Mouse (Mus musculus): ENCODE results near the gene Sh3bp1.

The Sh3bp1 gene

DNA sequence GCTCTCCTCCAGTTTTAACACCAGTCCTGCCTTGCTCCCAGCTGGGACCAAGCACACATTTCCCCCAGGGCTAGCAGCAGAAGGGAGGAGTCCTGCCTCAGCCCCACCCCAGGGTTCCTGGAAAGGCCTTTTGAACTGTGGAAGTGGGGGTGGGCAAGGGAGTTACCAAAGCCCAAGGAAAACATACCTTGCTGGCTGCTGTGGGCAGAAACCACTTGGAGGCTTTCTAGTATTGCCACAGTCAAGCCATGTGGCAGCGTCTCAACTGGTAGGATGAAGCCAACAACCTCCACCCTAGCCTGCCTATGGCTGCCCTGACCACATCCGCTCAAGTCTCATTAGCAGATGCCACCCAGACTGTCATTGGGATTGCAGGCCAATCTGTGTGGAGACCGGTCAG is 3.4 kb upstream of the Sh3bp1 start:
- peaks cover 1% of the 10 kb centered on the region; the same call in 1 of the 2 replicates for H3K36me3 ChIP-seq (ENCODE audit: control insufficient read depth, insufficient read depth, low read length, poor library complexity, severe bottlenecking)
- no peak for DNase-seq (ENCODE audit: low read depth, low spot score)
- H3K27me3 ChIP-seq (ENCODE audit: control insufficient read depth, insufficient read depth, low read length, poor library complexity, severe bottlenecking) = no peaks in the 10 kb centered on the region

DNA sequence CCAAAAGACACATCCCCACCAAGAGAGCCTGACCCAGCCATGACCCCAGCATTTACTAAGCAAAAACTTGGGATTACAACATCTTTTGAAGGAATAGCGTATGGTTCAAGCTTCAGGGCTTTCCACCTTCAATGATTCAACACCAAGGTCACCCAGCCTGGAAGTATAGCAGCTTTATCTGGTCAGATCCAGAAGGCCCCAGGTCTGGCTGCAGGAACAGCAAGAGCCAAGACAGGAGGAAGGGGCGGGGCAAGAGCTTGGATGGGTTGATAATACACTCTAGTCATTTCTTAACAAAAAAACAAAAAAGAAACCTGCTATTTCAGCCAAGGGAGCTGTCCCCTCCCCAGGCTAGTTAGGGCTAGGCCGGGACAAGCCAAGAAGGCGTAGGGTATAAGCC is 2.1 kb upstream of the Sh3bp1 start:
- DNase-seq (ENCODE audit: low read depth, low spot score) = no peak
- H3K27me3 ChIP-seq (ENCODE audit: control insufficient read depth, insufficient read depth, low read length, poor library complexity, severe bottlenecking) = no peaks in the 10 kb centered on the region
- no peaks in the 10 kb centered on the region for H3K36me3 ChIP-seq (ENCODE audit: control insufficient read depth, insufficient read depth, low read length, poor library complexity, severe bottlenecking)

DNA sequence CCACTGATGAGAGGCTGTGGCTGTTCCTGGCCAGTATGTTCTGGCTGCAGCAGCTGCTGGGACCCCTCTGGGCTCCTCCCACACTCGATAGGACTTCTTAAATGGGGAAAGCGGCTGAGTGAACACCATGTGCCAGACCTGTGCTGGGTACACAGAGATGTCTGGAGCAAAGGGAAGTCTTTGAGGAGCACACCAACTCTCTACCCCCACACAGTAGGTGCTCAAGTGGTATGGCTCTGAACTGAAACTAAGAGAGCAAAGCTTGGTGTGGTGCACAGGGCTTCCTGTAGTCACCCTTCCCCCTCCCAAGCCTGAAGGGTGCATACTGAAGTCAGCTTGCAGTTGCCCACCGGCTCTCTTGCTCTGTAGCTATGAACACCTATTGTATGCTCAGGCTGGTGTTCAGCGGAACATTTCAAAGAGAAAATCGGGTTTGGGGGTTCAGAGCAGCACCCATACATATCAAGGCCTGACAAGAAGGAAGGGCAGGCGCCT is 1.0 kb upstream of the Sh3bp1 start:
- Histone ChIP-seq H3K27me3 (ENCODE audit: control insufficient read depth, insufficient read depth, low read length, poor library complexity, severe bottlenecking) (no peaks in the 10 kb centered on the region), H3K36me3 (ENCODE audit: control insufficient read depth, insufficient read depth, low read length, poor library complexity, severe bottlenecking) (0 out of 2 replicates have a peak, but pooled peaks cover 2% of the 10 kb centered on the region)
- DNase-seq (ENCODE audit: low read depth, low spot score) = peak; percentile 50

- peaks cover 2% of the 10 kb centered on the region; the same call in 1 of the 2 replicates for H3K36me3 ChIP-seq (ENCODE audit: control insufficient read depth, insufficient read depth, low read length, poor library complexity, severe bottlenecking)
- DNase-seq (ENCODE audit: low read depth, low spot score) = no peak
These were observed 194 bp upstream of the Sh3bp1 start, which contains the start of gene Gm49510 for GRCm38 (mm10) chr15:78899409-78899739. Gene Gm49510, plus strand, starts transcription at chr15:78899667.

DNA sequence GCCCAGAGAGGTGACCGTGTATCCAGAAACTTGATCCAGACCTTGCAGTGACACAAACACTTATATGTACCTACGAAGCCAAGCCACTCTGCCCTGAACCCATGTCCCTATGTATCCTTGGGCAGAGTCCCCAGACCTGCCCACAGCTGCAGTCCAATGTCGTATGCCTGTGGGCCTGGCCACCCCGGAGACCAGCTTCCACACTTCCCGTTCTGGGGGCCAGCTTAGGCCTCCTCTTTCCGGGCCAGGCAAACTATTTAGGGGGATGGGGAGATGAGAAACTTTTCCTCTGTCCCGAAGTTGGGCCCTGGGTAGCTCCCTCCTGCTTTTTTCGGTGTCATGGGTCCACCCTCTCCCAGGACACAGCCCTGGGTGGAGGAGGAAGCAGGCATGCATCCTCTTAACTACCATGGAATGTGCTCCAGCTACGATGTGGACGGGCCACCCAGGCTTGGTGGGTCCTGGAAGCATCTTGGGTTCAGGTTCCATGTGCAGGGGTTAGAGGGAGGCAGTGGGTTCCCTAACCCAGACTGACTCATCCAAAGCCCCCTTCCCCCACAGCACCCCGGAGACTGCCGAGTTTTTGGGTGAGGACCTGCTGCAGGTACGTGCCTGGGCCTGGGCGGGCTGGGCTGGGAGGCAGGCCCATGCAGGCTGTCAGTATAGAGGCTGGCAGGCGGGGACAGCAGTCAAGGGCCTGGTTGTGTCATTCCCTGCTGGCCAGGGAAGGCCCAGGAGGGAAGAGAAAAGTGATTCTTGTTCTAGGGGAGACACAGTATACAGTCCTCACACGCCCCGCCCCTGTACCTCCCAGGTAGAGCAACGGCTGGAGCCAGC is 1.2 kb downstream of the Sh3bp1 start:
- DNase-seq (ENCODE audit: low read depth, low spot score) = no peak
- peaks cover 4% of the 10 kb centered on the region for H3K36me3 ChIP-seq (ENCODE audit: control insufficient read depth, insufficient read depth, low read length, poor library complexity, severe bottlenecking)

More at GRCm38 (mm10) chr15:78899409-78899739, 194 bp upstream of the Sh3bp1 start, which contains the start of gene Gm49510:
- H3K27me3 ChIP-seq (ENCODE audit: control insufficient read depth, insufficient read depth, low read length, poor library complexity, severe bottlenecking) = no peaks in the 10 kb centered on the region

GRCm38 (mm10) chr15:78901422-78901789 is 1.8 kb downstream of the Sh3bp1 start:
- H3K36me3 ChIP-seq (ENCODE audit: control insufficient read depth, insufficient read depth, low read length, poor library complexity, severe bottlenecking) = peaks cover 6% of the 10 kb centered on the region
- no peak for DNase-seq (ENCODE audit: low read depth, low spot score)

More for the DNA sequence above, 1.2 kb downstream of the Sh3bp1 start:
- H3K27me3 ChIP-seq (ENCODE audit: control insufficient read depth, insufficient read depth, low read length, poor library complexity, severe bottlenecking) = no peaks in the 10 kb centered on the region

DNA sequence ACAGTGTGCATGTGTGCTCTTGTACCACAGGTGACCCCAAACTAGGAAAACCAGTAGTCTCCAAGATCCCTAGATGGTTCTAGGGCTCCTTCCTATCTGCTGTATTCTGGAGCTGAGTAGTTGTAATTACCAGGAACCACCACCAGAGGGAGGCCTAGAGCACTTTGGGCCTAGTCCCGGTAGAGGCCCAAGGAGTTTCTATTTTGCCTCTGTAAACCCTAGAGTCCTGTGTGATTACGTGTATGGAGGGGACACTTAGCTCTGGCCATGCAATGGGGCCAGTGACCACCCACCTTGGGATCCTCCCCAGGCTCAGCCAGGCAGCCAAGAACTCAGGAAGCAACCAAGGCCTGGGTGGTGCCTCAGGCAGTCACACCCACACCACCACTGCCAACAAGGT is 3.7 kb downstream of the Sh3bp1 start:
- H3K36me3 ChIP-seq (ENCODE audit: control insufficient read depth, insufficient read depth, low read length, poor library complexity, severe bottlenecking) = peaks cover 10% of the 10 kb centered on the region
- no peaks in the 10 kb centered on the region for H3K27me3 ChIP-seq (ENCODE audit: control insufficient read depth, insufficient read depth, low read length, poor library complexity, severe bottlenecking)
- DNase-seq (ENCODE audit: low read depth, low spot score) = peak; percentile 87

More at GRCm38 (mm10) chr15:78901422-78901789, 1.8 kb downstream of the Sh3bp1 start:
- no peaks in the 10 kb centered on the region for H3K27me3 ChIP-seq (ENCODE audit: control insufficient read depth, insufficient read depth, low read length, poor library complexity, severe bottlenecking)

GRCm38 (mm10) chr15:78908399-78908798 is 8.8 kb downstream of the Sh3bp1 start:
- peaks cover 16% of the 10 kb centered on the region for H3K36me3 ChIP-seq (ENCODE audit: control insufficient read depth, insufficient read depth, low read length, poor library complexity, severe bottlenecking)
- no peak for DNase-seq (ENCODE audit: low read depth, low spot score)
- H3K27me3 ChIP-seq (ENCODE audit: control insufficient read depth, insufficient read depth, low read length, poor library complexity, severe bottlenecking) = no peaks in the 10 kb centered on the region

DNA sequence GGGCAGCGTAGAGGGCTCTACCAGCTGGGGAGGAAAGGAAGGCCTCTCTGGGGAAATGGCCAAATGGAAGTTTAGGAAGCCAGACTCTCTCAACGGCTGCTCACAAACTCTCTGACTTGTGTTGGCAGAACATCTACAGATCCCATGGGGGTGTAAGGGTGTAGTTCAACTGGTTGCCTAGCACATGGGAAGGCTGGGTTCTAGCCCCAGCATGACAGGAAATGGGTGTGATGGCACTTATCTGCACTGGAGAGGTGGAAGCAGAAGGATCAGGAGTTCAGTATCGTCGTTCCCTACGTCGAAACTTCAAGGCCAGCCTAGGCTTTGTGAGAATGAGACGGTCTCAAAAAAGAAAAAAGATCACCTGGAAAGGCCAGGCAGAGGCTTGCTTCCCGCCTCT is 9.4 kb downstream of the Sh3bp1 start:
- no peak for DNase-seq (ENCODE audit: low read depth, low spot score)
- H3K27me3 ChIP-seq (ENCODE audit: control insufficient read depth, insufficient read depth, low read length, poor library complexity, severe bottlenecking) = no peaks in the 10 kb centered on the region
- peaks cover 16% of the 10 kb centered on the region for H3K36me3 ChIP-seq (ENCODE audit: control insufficient read depth, insufficient read depth, low read length, poor library complexity, severe bottlenecking)

GRCm38 (mm10) chr15:78912040-78912439 is 12.5 kb downstream of the Sh3bp1 start:
- peak; percentile 64 for DNase-seq (ENCODE audit: low read depth, low spot score)
- H3K36me3 ChIP-seq (ENCODE audit: control insufficient read depth, insufficient read depth, low read length, poor library complexity, severe bottlenecking) = peaks cover 11% of the 10 kb centered on the region
- no peaks in the 10 kb centered on the region for H3K27me3 ChIP-seq (ENCODE audit: control insufficient read depth, insufficient read depth, low read length, poor library complexity, severe bottlenecking)

DNA sequence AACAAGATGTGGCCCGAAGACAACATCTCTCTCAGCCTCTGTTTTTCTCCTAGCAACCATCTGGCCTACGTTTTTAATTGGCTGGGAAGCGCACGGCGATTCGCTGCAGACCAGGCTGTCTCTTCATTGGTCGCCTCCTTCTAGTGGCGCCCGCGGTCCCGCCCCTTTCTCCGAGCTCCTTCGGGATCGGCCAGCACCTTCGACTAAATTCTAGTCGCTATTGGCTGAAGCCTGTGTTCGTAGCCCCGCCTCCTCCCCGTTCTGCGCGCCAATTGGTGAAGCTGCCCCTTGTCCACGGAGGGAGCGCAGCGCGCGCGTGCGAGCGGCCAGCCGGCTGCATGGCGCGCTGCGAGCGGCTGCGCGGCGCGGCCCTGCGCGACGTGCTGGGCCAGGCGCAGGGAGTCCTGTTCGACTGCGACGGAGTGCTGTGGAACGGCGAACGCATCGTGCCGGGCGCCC is 14.1 kb downstream of the Sh3bp1 start, which contains the start of gene Pdxp:
Pdxp (plus strand) TSS at position 288 of the 459 bp plus-strand sequence.
- peak; percentile 97 for DNase-seq (ENCODE audit: low read depth, low spot score)
- no peaks in the 10 kb centered on the region for H3K27me3 ChIP-seq (ENCODE audit: control insufficient read depth, insufficient read depth, low read length, poor library complexity, severe bottlenecking)
- H3K36me3 ChIP-seq (ENCODE audit: control insufficient read depth, insufficient read depth, low read length, poor library complexity, severe bottlenecking) = peaks cover 7% of the 10 kb centered on the region

DNA sequence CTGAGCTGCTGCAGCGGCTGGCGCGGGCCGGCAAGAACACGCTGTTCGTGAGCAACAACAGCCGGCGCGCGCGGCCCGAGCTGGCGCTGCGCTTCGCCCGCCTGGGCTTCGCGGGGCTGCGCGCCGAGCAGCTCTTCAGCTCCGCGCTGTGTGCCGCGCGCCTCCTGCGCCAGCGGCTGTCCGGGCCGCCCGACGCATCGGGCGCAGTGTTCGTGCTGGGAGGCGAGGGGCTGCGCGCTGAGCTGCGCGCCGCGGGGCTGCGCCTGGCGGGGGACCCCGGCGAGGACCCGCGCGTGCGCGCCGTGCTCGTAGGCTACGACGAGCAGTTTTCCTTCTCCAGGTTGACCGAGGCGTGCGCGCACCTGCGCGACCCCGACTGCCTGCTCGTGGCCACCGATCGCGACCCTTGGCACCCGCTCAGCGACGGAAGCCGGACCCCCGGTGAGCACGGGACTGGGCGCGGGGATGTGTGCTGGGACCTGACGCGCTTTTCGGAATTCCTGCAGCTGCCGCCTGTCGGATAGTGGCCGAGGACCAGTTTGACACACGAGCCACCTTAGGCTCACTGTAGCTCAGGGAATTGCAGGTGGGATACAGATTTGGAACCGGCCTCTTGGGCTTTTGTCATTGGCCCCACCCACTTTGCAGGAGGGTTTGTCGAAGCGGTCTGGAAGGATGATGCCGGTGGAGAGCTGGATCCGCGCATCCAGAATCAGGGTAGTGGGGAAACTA is 14.7 kb downstream of the Sh3bp1 start:
- H3K27me3 ChIP-seq (ENCODE audit: control insufficient read depth, insufficient read depth, low read length, poor library complexity, severe bottlenecking) = no peaks in the 10 kb centered on the region
- peaks cover 7% of the 10 kb centered on the region for H3K36me3 ChIP-seq (ENCODE audit: control insufficient read depth, insufficient read depth, low read length, poor library complexity, severe bottlenecking)
- DNase-seq (ENCODE audit: low read depth, low spot score) = peak; percentile 23

- DNase-seq (ENCODE audit: low read depth, low spot score) = no peak
- H3K36me3 ChIP-seq (ENCODE audit: control insufficient read depth, insufficient read depth, low read length, poor library complexity, severe bottlenecking) = peaks cover 3% of the 10 kb centered on the region; the same call in 1 of the 2 replicates
- H3K27me3 ChIP-seq (ENCODE audit: control insufficient read depth, insufficient read depth, low read length, poor library complexity, severe bottlenecking) = no peaks in the 10 kb centered on the region
These were observed 15.5 kb downstream of the Sh3bp1 start for GRCm38 (mm10) chr15:78914823-78915659.

- no peaks in the 10 kb centered on the region for H3K27me3 ChIP-seq (ENCODE audit: control insufficient read depth, insufficient read depth, low read length, poor library complexity, severe bottlenecking)
- peak; percentile 90 for DNase-seq (ENCODE audit: low read depth, low spot score)
- no peaks in the 10 kb centered on the region; the same call in 1 of the 2 replicates for H3K36me3 ChIP-seq (ENCODE audit: control insufficient read depth, insufficient read depth, low read length, poor library complexity, severe bottlenecking)
These were observed 16.1 kb downstream of the Sh3bp1 start for GRCm38 (mm10) chr15:78915660-78916017.

All from splenic B cell, adult 2 months (primary cell).